Mouse (Mus musculus) spleen, adult 2 months (tissue): Measurements from ENCODE around the gene Sdr9c7.

Experiments
- CTCF ChIP-seq: fragments of 200-500 bp; IDR thresholded peaks from 2 replicates; pipeline ENCODE4 v1.5.1; 2011; ENCODE audit warnings: mild to moderate bottlenecking, inconsistent platforms; ENCODE audit not compliant: insufficient read depth, insufficient read length, insufficient replicate concordance; ENCODE audit errors: extremely low read depth
- POLR2A ChIP-seq: fragments of 200-500 bp; IDR thresholded peaks from 2 replicates; pipeline ENCODE4 v1.6.1; 2011; ENCODE audit warnings: low read depth, low read length, inconsistent platforms

DNA sequence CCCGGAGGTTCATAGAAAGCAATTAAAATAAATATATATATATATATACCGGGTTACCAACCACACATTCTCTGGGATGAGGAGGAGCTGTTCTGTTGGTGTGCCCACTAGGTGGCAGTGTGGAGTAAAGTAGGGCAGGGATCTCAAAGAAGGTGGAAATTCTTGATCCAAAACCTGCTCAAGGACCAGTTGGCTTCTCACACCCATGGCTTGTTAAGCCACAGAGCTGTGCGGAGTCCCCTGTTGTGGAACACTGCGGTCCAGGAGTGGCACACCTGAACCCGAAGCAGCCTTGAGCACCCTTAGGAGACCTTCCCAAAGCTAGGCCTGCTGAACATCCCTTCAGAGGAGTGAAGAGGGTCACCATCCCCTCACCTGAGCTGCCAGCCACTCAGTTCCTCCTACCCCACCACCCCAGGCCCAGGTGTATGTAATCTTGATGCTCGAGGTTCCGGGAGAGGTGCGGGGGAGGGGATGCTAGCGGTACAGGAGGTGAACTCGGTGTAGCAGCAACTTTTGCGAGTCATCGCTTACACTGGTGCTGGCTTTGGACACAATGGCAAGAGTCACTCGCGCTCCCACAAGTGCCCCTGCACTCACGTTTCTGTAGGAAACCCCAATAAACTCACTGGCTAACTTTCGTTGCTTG lies 58.0 kb downstream of the Sdr9c7 start:
- peak; percentile 44; the same call in 1 of the 2 replicates for TF ChIP-seq CTCF
- TF ChIP-seq POLR2A = no peak
